Mouse (Mus musculus) E14TG2a.4 (cell line): ENCODE data around the gene Rhno1.

Experiments used
- CTCF ChIP-seq: conservative IDR thresholded peaks from 2 replicates; pipeline ENCODE4 v1.5.1; 2014; ENCODE audit warnings: low read length
- POU5F1 ChIP-seq: IDR thresholded peaks from 2 replicates; pipeline ENCODE4 v1.6.1; 2014; ENCODE audit warnings: low read length, borderline replicate concordance

DNA sequence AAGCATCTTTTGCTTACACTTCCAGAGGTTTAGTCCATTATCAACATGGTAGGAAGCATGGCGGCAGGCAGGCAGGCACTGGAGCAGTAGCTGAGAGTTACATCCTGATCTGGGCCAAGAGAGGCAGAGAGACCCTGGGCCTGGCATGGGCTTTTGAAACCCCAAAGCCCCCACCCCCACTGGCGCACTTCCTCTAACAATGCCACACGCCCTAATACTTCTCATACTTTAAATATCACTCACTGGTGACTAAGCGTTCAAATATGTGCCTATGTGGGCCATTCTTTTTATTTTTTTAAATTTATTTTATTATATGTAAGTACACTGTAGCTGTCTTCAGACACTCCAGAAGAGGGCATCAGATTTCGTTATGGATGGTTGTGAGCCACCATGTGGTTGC is 3.8 kb upstream of the Rhno1 start:
- TF ChIP-seq CTCF (no peak), POU5F1 (no peak)
